Mouse (Mus musculus) kidney, embryonic 14.5 days (tissue): ENCODE measurements around the gene Kmt2a. TPM values are rescaled to one million over a fixed set of nuclear protein-coding genes. Genes with fewer than 3 reads are reported as not detected.

ENCODE experiments used
- ATAC-seq: fragments of 200-750 bp; cut with Nextera tagmentation; 2 replicates; pipeline ENCODE4 v1.8.0; 2017; ENCODE audit warnings: moderate number of reproducible peaks, mild to moderate bottlenecking, moderate TSS enrichment, moderate library complexity; ENCODE audit not compliant: low FRiP score, low TSS enrichment
- H3K27ac ChIP-seq: fragments of 300-500 bp; sonication (generic); 2 replicates; pipeline ENCODE4 v1.5.1; 2014; ENCODE audit warnings: low read depth, mild to moderate bottlenecking, low read length, moderate library complexity, mixed read lengths
- H3K27me3 ChIP-seq: fragments of 300-500 bp; sonication (generic); 2 replicates; pipeline ENCODE4 v1.6.1; 2014; ENCODE audit warnings: mild to moderate bottlenecking, low read length; ENCODE audit not compliant: control insufficient read depth, insufficient read depth
- H3K36me3 ChIP-seq: fragments of 300-500 bp; sonication (generic); 2 replicates; pipeline ENCODE4 v1.6.1; 2014; ENCODE audit warnings: low read length, mixed read lengths; ENCODE audit not compliant: control insufficient read depth, insufficient read depth
- H3K4me1 ChIP-seq: fragments of 300-500 bp; sonication (generic); 2 replicates; pipeline ENCODE4 v1.6.1; 2014; ENCODE audit warnings: low read length, mixed read lengths; ENCODE audit not compliant: control insufficient read depth, insufficient read depth
- H3K4me2 ChIP-seq: fragments of 300-500 bp; sonication (generic); replicated peaks from 2 replicates; pipeline ENCODE4 v1.6.1; 2014; ENCODE audit warnings: low read depth, mild to moderate bottlenecking, low read length
- H3K4me3 ChIP-seq: fragments of 300-500 bp; sonication (generic); 2 replicates; pipeline ENCODE4 v1.5.1; 2014; ENCODE audit warnings: mild to moderate bottlenecking, low read length
- H3K9ac ChIP-seq: fragments of 300-500 bp; sonication (generic); 2 replicates; pipeline ENCODE4 v1.6.1; 2014; ENCODE audit warnings: low read depth, mild to moderate bottlenecking, low read length, moderate library complexity
- H3K9me3 ChIP-seq: fragments of 300-500 bp; sonication (generic); 2 replicates; pipeline ENCODE4 v1.6.1; 2016; ENCODE audit warnings: low read length; ENCODE audit not compliant: control insufficient read depth
- WGBS: fragments of 180-500 bp; shearing (Covaris S2); extraction: QIAGEN DNeasy Blood & Tissue Kit; methylation state at CpG from one replicate; pipeline ENCODE4 v1.1.7; 2014; 5-methylcytosine and 5-hydroxymethylcytosine counted together
- polyA plus RNA-seq: library from polyadenylated mRNA; unstranded; fragments of >200 nt; fragmentation: Nextera tagmentation; extraction: Ambion mirVana; gene quantifications from 2 replicates; pipeline ENCODE4 v1.2.1, GENCODE M21; 2014

Kmt2a gene
- polyA plus RNA-seq, 1 experiment from 2014 or later = 14.9 TPM

- Histone ChIP-seq H3K9ac (no peak overlapping the region), H3K27me3 (no peaks in the 10 kb centered on the region), H3K4me3 (no peak overlapping the region), H3K27ac (no peak overlapping the region), H3K4me1 (no peaks in the 10 kb centered on the region), H3K36me3 (peaks cover 99% of the 10 kb centered on the region), H3K4me2 (no peak overlapping the region), H3K9me3 (no peaks in the 10 kb centered on the region)
- no peak for ATAC-seq
- 95% methylated on average over 8 of the region's 8 CpGs for WGBS
Measured at GRCm38 (mm10) chr9:44814179-44814578, 66.9 kb downstream of the Kmt2a start.

GRCm38 (mm10) chr9:44810316-44810715, 70.8 kb downstream of the Kmt2a start:
- Histone ChIP-seq H3K4me1 (no peaks in the 10 kb centered on the region), H3K4me2 (no peak overlapping the region), H3K4me3 (no peak overlapping the region), H3K9ac (no peak overlapping the region), H3K27ac (no peak overlapping the region), H3K9me3 (no peaks in the 10 kb centered on the region), H3K36me3 (peaks cover 97% of the 10 kb centered on the region), H3K27me3 (no peaks in the 10 kb centered on the region)
- no peak for ATAC-seq
- 60% methylated on average over 10 of the region's 10 CpGs for WGBS

- no peaks in the 10 kb centered on the region for H3K9me3 ChIP-seq
- H3K9ac ChIP-seq = no peak overlapping the region
- H3K4me1 ChIP-seq = peaks cover 7% of the 10 kb centered on the region; the same call in 1 of the 2 replicates
- ATAC-seq = no peak
- H3K4me2 ChIP-seq = no peak overlapping the region
- no peaks in the 10 kb centered on the region for H3K27me3 ChIP-seq
- no peak overlapping the region for H3K4me3 ChIP-seq
- no peak overlapping the region for H3K27ac ChIP-seq
- WGBS = 91% methylated on average over 10 of the region's 10 CpGs
- peaks cover 72% of the 10 kb centered on the region for H3K36me3 ChIP-seq
Measured at GRCm38 (mm10) chr9:44807778-44808177, 73.3 kb downstream of the Kmt2a start.

GRCm38 (mm10) chr9:44807141-44807540, 74.0 kb downstream of the Kmt2a start:
- Histone ChIP-seq H3K4me3 (no peak overlapping the region), H3K9ac (no peak overlapping the region), H3K27ac (no peak overlapping the region), H3K27me3 (no peaks in the 10 kb centered on the region), H3K4me1 (peaks cover 13% of the 10 kb centered on the region; the same call in 1 of the 2 replicates), H3K9me3 (no peaks in the 10 kb centered on the region), H3K4me2 (no peak overlapping the region), H3K36me3 (peaks cover 66% of the 10 kb centered on the region)
- WGBS = 53% methylated on average over 5 of the region's 5 CpGs
- no peak for ATAC-seq

GRCm38 (mm10) chr9:44805536-44805935, 75.6 kb downstream of the Kmt2a start:
- Histone ChIP-seq H3K27ac (no peak overlapping the region), H3K9ac (no peak overlapping the region), H3K9me3 (no peaks in the 10 kb centered on the region), H3K27me3 (no peaks in the 10 kb centered on the region), H3K4me2 (no peak overlapping the region), H3K4me3 (no peak overlapping the region), H3K36me3 (peaks cover 51% of the 10 kb centered on the region), H3K4me1 (peaks cover 15% of the 10 kb centered on the region; the same call in 1 of the 2 replicates)
- no peak for ATAC-seq
- 92% methylated on average over 5 of the region's 5 CpGs for WGBS

GRCm38 (mm10) chr9:44804678-44805077, 76.4 kb downstream of the Kmt2a start:
- 90% methylated on average over 10 of the region's 10 CpGs for WGBS
- no peak for ATAC-seq
- no peaks in the 10 kb centered on the region for H3K9me3 ChIP-seq
- H3K4me1 ChIP-seq = peaks cover 20% of the 10 kb centered on the region; the same call in 1 of the 2 replicates
- H3K36me3 ChIP-seq = peaks cover 42% of the 10 kb centered on the region
- no peaks in the 10 kb centered on the region for H3K27me3 ChIP-seq
- no peak overlapping the region for H3K4me2 ChIP-seq
- no peak overlapping the region for H3K4me3 ChIP-seq
- H3K9ac ChIP-seq = no peak overlapping the region
- H3K27ac ChIP-seq = no peak overlapping the region

- peak; percentile 63 for ATAC-seq
- Histone ChIP-seq H3K27ac (peak within 1 kb of the TSS; percentile 65; the same call in 1 of the 2 replicates), H3K27me3 (peaks cover 5% of the 10 kb centered on the region; the same call in 1 of the 2 replicates), H3K9ac (no peak within 1 kb of the TSS), H3K9me3 (no peaks in the 10 kb centered on the region), H3K36me3 (peaks cover 25% of the 10 kb centered on the region), H3K4me1 (peaks cover 27% of the 10 kb centered on the region; the same call in 1 of the 2 replicates), H3K4me3 (no peak within 1 kb of the TSS), H3K4me2 (no peak within 1 kb of the TSS)
- WGBS = 34% methylated on average over 4 of the region's 4 CpGs
Measured at GRCm38 (mm10) chr9:44802808-44803450, 78.2 kb downstream of the Kmt2a start, which contains the start of gene Ttc36. Ttc36 (minus strand) TSS chr9:44803072.

- 88% methylated on average over 6 of the region's 6 CpGs for WGBS
- Histone ChIP-seq H3K36me3 (peaks cover 13% of the 10 kb centered on the region), H3K27me3 (peaks cover 6% of the 10 kb centered on the region; the same call in 1 of the 2 replicates), H3K27ac (no peak overlapping the region), H3K9me3 (no peaks in the 10 kb centered on the region), H3K9ac (no peak overlapping the region), H3K4me1 (peaks cover 27% of the 10 kb centered on the region; the same call in 1 of the 2 replicates), H3K4me3 (no peak overlapping the region), H3K4me2 (no peak overlapping the region)
- no peak for ATAC-seq
Measured at GRCm38 (mm10) chr9:44801669-44802068, 79.4 kb downstream of the Kmt2a start.

GRCm38 (mm10) chr9:44799958-44800324, 81.2 kb downstream of the Kmt2a start:
- H3K9ac ChIP-seq = peak overlapping the region; percentile 75; the same call in 1 of the 2 replicates
- H3K9me3 ChIP-seq = no peaks in the 10 kb centered on the region
- H3K4me3 ChIP-seq = peak overlapping the region; percentile 69
- H3K4me2 ChIP-seq = peak overlapping the region; percentile 96
- WGBS = 26% methylated on average over 9 of the region's 9 CpGs
- peaks cover 27% of the 10 kb centered on the region; the same call in 1 of the 2 replicates for H3K4me1 ChIP-seq
- H3K36me3 ChIP-seq = no peaks in the 10 kb centered on the region; the same call in 1 of the 2 replicates
- H3K27ac ChIP-seq = no peak overlapping the region
- H3K27me3 ChIP-seq = peaks cover 6% of the 10 kb centered on the region; the same call in 1 of the 2 replicates
- no peak; the same call in 1 of the 2 replicates for ATAC-seq
